Mouse (Mus musculus): ENCODE measurements around the gene Mindy4.

Mindy4 gene

DNA sequence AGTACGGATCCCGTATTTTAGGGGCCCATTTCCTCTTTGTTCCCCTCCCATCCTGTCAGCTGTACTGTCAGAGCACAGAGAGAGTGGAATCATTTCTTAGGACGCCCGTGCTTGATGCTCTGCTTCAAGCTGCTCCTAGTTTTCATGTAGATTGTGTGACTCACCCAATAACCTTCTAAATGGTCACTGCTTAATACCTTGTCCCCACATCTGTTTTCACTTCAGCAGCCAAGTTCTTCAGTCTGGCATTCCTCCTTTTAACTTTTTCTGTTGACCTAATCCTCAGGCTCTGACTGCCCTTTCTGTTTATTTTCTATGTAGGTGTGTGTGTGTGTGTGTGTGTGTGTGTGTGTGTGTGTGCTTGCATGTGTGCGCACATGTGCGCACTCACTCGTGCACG lies 4.6 kb downstream of the Mindy4 start:
- no peak for DNase-seq (ENCODE audit: low spot score in 2 of 2)

DNA sequence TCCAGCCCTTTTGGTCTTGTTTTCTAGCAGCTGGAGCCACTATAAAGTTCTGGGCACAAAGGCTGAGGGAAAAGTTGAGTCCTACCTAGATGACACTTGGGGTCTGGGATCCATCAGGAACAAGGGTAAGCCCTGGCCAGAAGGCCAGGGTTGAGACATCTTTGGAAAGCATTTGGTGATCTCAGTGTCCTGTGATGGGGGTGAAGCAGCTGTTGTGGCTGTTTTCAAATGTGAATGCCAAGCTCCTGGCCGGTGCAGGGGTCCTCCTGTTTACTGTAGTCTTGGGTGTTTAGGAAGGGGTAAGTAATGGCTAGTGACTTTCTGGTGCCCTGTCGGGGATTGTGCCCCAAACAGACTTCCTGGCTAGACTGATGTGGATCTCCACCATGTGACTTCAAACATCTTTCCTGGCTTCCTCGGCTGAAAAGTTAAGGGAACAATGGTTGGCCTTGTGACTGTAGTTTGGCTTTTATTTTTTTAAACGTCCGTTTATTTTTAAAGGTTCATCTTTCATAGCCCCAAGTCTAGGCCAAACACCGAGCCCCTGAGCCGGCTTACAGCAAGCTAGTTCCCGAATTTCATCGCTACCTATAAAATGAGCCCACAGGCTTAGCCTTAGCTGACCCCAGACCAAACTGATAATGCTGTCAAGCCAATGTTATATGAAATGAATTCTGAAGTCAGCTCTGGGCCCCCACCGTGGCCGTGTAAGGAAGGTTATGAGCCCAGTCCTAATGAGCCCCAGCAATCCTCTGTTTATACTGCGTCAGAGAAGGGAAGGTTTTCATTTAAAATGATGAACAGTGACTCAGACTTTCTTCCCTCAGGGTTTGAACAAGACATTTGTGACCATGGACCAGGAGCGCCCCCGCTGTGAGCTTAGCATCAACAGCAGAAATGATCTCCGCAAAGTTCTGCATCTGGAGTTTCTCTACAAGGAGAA lies 7.5 kb downstream of the Mindy4 start:
- DNase-seq (ENCODE audit: low spot score in 2 of 2): no peak

DNA sequence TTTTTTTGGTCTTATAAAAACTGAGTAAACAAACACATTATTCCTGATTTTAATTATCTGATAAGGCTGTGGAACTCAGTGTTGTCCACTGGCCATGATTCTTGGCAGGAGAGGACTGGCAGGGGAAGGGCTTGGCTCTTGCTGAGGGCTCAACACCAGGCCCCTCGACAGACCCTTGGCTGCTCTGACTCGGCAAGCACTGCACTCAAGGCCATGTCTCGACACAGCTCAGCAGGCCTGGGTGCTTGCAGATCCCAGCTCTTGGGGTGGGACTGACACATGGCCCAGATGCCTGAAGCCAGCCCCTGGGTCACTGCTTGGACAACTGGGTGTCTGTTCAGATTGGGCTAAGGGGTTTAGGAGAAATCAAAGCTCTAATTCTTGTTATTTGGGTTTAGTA lies 11.4 kb downstream of the Mindy4 start:
- DNase-seq (ENCODE audit: low spot score in 2 of 2): no peak

DNA sequence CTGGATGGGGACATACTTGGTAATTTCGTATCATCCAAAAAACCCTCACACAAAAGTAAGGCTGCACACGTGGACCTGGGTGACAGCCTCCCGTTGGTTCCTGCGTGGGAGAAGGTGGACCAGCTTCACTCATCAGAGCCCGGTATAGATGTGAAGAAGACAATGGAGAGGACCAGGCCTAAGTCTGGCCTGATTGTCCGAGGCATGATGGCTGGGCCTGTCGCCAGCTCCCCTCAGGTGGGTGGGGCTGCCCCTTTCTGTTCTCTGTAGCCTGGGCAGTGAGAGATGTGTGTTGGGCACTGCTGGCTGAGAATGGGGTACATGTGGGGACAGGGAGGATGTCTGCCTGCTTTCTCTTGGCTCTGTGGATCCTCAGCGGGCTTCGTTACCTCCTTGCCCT lies 15.0 kb downstream of the Mindy4 start:
- no peak for DNase-seq (ENCODE audit: low spot score in 2 of 2)

DNA sequence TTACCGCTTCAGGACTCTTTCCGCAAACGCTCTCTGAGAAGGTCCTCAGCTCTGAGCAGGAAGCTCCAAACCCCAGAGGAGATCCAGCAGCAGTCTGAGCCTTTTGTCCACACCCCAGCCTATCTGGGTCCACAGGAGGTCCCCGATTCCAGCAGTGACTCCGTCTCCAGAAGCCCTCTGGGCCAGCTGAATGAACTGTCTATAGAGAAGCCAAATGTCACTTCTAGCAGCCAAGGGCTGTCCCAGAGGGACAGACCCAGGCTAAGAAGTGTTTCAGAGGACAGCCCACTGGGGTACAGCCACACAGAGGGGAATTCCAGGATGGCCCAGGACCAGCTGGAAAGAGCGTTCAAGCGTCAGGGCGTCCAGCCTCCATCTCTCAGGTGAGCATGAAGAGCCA lies 20.8 kb downstream of the Mindy4 start:
- no peak for DNase-seq (ENCODE audit: low spot score in 2 of 2)

DNA sequence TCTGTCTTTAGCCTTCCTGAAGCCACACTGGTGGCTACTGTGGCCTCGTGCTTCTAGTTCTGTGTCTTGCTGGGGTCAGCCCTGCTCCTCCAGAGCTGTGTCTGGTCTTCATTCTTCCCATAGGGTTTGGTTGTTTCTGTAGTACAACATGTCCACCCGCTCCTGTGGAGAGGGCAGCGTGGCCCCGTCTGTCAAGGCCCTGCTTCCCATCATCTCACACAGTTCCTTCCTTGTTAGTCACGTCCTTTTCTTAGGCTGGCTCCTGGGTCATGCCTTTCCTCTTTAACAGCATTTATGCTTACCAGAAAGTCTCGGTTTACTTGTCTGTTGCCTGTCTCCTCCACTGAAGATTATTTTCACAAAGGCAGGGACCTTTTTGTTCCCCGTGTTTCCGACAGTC lies 26.9 kb downstream of the Mindy4 start:
- DNase-seq (ENCODE audit: low spot score in 2 of 2): no peak

DNA sequence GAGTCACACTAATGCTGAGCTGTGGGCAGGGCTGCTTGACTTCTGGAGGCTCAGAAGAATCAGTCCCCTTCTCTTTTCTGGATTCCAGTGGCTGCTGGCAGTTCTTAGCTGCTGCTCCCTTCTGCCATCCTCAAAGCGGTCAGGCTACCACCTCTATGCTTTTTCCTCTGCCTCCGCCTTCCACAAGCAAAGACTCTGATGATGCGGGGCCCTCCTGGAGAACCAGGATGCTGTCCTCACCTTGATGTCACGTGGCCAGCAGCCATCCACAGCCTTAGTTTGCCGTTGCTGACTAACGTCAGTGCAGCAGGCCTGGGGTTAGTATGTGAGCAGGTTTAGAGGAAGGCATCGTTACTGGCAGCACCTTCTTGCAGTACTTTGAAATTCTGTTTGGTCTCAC lies 28.9 kb downstream of the Mindy4 start:
- no peak for DNase-seq (ENCODE audit: low spot score in 2 of 2)

DNA sequence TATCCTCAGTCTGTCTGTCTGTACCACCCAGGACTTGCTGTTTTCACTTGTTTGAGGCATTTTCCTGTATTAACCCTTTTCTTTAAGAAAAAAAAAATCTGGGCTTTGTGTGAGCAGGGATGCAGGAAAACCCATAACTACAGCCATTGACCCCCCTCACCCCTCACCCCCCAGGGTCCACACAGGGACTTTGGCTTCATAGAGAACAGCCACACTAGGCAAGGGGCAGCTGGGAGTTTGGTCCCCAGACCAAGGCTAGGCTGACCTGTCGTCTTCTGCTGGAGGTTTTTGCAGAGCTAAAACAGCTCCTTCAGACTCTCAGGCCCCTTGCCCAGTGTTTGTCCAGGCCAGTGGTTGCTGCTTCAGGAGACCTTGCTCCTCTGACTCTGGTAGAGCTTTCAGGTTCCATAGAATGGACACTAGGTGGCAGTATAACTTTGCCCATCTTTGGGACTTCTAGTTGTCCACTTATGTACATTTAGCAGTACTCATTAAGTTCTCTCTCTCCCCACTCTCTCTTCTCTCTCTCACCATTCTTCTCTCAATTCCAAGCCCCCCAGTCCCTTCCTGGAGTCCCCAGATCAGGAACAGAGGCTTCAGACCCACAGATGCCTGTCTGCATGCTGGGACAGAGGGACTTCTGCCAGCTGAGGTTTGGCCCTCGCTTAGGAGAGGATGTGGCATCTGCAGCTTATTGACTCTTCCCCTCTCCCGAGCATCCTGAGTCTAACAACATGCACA lies 29.5 kb downstream of the Mindy4 start:
- DNase-seq (ENCODE audit: low spot score in 2 of 2): no peak

DNA sequence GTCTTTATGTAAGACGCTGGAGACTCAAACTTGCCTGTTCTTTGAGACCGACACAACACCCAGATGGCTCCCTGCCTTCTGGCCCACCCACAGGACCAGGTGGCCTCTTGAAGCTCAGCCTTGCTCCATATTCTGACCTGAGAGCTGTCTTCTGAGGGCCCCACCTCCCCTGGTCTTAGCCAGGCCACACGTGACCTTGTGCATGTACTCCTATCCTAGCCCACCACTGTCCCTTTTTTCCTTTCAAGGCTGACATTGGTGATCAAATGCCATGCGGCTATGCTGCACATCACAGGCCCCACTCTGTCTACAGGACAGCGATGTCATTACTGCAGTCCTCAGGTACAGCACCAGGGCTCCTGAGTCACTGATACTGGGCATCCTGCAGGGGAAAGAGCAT lies 30.1 kb downstream of the Mindy4 start:
- DNase-seq (ENCODE audit: low spot score in 2 of 2): no peak

DNA sequence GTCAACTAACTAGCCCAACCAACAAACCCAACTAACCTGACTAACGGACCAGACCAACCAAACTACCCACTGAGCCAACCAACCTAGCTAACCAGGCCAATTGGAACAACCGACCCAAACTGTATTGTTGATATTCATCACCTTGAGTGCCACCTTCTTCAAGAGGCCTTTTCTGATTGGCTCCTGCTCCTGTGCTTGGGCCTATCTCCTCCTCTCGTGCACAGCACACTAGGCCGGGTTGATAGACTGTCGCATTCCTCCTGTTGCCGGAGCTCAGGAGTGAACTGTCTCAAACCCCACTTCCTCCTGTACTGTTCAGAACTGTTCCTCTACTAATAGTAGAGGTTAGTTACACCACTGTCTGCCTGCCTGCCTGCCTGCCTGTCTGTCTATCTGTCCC lies 31.5 kb downstream of the Mindy4 start:
- no peak for DNase-seq (ENCODE audit: low spot score in 2 of 2)

DNA sequence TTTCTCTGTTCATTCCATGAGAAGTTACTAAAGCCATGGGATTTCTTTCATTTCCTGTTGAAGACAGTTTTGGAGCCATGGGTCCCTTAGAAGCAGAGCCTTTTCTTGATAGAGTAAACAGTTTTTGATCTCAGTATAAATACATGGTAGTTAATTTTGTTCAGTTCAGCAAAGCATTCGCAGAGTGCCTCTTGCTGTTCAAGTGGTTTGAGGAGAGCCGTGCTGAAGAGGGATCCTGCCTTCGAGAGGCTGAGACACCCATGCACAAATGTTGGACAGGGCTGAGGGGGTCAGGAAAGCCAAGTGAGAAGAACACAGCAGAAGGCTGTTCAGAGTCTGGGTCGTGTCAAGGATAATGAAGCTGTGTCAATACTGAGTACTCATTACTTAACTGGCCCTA lies 32.5 kb downstream of the Mindy4 start:
- no peak for DNase-seq (ENCODE audit: low spot score in 2 of 2)

DNA sequence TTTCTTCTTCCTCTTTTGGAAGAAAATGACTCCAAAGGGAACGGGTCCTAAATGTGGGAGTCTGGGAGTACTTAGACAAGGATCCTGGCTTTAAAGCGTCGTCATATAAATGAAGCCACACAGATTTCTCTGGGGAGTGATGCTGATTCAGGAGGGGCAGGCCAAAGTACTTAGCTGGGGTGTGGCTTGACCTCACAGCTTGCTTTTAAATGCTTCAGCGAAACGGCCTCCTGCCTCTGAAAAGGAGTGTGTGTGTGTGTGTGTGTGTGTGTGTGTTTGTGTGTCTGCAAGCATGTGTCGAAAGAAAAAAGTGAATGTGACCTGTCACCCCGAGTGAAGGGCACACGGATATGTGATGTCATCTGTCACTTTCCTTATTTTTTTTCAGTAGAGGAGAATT lies 36.7 kb downstream of the Mindy4 start:
- no peak for DNase-seq (ENCODE audit: low spot score in 2 of 2)

DNA sequence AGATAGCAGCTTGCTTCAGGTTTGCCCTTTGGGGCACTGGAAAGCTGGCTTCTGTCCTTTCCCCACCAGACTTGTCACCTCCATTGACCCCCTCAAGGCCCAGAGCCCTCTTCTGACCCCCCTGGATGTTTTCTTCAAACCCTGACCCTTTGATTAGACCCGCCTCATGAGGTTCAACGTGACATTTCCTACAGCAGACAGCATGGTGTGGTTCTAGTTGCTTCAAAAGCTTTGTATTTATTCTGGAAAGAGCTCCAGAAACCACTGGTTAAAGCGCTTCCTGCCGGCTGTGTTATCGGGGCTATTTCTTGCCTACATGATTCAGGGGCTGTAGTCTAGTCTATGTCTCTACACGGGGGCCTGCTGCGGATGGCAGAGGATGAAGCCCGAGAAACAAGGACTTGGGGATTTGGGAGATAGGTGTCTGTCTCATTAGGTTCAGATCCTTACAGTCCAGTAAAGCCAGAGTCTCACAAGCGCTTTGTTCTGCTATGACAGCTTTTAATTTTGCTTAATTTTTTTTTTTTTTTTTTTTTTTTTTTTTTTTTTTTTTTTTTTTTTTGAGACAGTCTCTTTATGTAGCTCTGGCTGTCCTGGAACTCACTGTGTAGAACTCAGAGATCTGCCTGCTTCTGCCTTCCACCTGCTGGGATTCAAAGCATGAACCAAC lies 37.5 kb downstream of the Mindy4 start:
- no peak for DNase-seq (ENCODE audit: low spot score in 2 of 2)

DNA sequence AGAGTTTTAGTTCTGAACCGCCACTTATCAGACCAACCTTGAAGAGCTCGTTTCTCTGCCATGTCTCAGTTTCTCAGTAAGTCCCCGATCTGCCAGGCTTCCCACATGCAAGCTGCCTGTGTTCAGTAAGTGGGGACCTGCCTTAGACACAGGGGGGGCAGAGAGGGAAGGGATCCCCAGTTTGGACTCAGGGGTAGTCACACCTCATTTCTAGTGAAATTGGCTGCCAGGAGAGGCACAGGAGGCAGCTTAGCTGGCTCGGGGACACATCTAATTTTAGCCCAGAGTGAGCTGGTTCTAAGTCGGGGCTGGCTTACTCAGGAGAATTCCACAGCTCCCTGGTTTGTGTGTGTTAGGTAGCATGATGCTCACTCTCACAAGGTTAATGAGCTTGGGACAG lies 38.3 kb downstream of the Mindy4 start:
- DNase-seq (ENCODE audit: low spot score in 2 of 2): no peak

DNA sequence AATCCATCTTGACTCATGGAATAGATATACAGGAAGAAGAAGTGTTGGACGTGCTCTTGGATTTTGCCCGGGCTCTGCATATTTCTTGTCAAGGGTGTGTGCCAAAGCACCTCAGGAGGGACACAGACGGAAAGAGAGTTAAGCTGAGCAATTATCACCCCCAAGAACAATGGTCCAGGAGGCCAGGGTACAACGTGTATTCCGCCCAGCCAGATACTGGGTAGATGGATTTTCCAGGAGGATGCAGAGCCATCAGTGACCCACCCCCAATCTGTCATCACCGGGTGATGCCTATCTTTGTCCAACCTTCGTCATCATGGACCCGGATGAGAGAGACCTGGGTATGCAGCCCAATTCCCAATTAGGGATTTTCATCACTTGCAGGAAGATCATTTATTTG lies 42.5 kb downstream of the Mindy4 start:
- no peak for DNase-seq (ENCODE audit: low spot score in 2 of 2)

DNA sequence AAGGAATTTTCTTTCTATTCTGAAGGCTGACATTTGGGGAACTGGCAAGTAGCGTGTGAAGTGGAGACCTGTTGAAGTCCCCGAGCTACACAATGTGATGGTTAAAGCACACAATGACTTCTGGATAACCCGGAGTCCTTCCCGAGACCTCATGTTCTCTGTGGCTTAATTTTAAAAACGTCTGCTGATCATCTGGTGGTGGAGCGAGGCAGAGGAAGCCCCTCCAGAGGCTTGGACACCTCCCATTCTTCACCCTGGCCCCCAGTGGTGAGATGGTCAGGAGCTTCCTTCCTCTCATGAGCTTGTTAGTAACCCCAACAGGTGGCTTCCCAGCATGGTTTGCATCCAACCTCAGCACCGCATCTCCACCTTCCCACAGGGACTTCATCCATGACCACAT lies 43.3 kb downstream of the Mindy4 start:
- no peak for DNase-seq (ENCODE audit: low spot score in 2 of 2)

DNA sequence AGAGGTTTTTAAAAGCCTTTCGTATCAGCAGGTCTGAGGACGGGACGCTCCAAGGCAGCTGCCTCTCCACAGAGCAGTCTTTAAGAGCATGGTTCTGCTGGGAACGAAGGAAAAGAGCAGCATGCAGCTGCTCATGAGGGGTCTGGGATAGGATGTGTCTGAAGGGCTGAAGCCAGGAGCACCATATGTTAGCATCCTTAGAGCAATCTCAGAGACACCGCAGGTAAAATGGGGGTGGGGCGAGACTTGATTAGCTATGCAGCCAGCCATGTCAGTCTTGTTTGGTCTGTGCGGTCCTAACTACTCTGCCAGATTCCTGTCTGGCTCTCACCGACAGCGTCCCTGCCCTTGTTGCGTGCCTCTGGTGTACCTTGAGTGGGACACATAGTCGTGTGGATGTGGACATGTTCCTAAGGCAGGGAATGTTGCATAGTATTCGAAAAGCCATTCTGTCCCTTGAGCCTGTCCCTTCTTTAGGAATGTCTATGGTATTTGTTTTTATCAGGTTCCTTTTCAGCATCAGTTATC lies 43.8 kb downstream of the Mindy4 start:
- no peak for DNase-seq (ENCODE audit: low spot score in 2 of 2)

DNA sequence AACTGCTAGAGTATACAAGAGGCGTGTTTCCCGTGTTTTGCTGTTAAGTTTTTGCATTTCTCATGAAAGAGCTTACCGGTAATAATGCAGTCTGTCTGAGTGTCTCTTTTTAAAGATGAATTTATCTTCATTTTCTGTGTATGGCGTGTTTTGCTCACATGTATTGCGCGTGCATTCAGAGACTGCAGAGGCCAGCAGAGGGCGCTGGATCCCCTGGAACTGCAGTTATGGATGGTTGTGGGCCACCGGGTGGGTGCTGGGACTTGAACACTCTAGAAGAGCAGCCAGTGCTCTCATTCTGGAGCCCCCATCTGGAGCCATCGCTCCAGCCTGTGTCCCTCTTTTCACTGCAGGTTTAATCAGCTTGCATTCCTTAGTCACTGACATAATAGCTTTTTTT lies 46.1 kb downstream of the Mindy4 start:
- DNase-seq (ENCODE audit: low spot score in 2 of 2): no peak

DNA sequence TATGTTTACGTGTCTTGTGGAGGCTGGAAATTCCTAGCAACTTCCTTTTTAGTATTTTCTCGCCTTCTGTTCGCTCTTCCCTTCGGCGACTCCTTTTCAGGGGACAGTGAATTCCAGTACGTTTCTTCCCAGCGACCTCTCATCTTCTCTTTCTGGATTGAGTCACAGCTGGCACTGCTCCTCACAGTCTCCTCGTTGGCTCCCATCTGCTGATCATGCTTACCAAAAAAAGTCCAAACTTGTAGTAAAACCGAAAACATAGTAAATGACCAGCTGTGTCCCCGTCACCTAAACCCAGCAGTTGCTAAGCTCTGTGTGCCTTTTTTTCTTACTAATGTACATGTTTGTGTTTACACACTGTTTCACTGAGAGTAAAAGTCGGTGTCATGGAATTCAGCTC lies 47.6 kb downstream of the Mindy4 start:
- DNase-seq (ENCODE audit: low spot score in 2 of 2): no peak

DNA sequence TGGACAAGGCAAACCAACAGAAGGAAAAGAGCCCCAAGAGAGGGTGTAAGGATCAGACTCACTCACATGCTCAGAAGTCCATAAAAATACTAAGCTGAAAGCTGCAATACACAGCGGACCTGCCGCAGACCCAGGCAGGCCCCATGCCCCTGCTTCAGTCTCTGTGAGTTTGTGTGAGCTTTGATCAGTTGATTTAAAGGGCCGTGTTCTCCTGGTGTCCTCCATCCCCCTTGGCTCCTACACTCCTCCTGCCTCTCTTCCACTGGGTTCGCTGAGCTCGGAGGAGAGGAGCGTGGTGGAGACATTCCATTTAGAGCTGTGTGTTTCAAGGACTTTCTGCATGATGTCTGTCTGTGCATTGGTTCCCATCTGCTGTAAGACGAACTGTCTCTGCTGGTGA lies 48.4 kb downstream of the Mindy4 start:
- DNase-seq (ENCODE audit: low spot score in 2 of 2): no peak

DNA sequence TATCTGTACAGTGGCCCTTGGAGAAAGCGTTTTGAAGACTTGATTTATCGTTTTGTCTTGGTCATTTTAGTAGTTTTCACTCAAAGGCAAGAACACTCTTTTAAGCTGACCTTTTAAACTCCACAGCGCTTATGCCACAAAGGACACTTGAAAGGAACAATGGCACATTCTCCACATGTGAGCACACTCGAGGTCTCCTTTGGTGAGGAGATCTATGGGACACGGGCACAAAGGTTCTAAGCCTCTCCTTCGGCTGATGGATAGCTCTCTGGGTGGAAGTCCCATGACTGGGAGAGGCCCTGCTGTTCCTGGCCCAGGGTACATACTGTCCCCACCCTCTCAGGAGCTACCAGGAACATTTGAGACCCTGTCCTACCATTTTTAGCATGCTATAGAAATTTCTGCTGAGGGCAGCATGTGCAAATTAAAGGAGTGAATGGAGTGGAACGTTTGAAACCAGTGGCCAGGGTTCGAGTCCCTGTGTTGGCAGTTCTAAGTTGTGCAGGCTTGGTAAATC lies 49.6 kb downstream of the Mindy4 start:
- DNase-seq (ENCODE audit: low spot score in 2 of 2): no peak

DNA sequence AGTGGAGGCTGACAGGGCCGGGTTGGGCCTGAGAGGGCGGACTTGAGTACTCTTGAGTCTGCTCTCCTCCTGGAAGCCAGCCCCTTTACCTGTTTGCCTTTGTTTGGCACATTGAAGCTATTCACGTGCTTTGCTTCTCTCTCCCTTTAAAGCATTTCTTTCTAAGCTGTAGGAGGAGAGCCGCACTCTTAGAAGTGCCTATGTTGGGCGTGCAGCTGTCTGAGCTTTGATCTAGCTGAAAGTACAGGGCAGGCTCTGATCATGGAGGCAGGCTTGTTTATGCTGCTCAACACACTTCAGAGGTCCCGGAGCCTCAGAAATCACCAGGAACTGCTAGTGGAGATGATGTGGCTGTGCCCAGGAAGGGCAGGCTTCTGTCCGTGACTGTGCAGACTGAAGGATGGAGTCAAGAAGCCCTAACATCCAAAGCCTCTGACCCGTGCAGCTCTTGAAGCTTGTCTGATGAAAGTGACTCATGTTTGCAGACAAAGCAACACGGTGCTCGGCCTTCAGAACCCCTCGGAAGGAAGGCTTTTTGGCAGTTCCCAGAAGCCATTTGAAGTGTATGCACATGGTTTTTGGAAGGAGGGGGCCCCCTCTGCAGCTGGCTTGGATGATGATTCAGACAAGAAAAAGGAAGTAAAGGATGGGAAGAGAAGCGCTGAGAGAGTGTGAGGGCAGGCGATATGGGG lies 53.5 kb downstream of the Mindy4 start:
- DNase-seq (ENCODE audit: low spot score in 2 of 2): no peak
